Mouse (Mus musculus) kidney, adult 2 months (tissue): Measurements from ENCODE around the gene Atp8b5.

Source experiments
- CTCF ChIP-seq: fragments of 200-500 bp; conservative IDR thresholded peaks from 2 replicates; pipeline ENCODE4 v1.5.1; 2011; ENCODE audit warnings: low read depth, mild to moderate bottlenecking, control low read depth, low read length, moderate library complexity, mixed read lengths; ENCODE audit not compliant: insufficient read depth, insufficient read length
- POLR2A ChIP-seq: fragments of 200-500 bp; IDR thresholded peaks from one replicate; pipeline ENCODE4 v1.6.1; 2011; ENCODE audit warnings: low read depth, low read length, control low read depth

DNA sequence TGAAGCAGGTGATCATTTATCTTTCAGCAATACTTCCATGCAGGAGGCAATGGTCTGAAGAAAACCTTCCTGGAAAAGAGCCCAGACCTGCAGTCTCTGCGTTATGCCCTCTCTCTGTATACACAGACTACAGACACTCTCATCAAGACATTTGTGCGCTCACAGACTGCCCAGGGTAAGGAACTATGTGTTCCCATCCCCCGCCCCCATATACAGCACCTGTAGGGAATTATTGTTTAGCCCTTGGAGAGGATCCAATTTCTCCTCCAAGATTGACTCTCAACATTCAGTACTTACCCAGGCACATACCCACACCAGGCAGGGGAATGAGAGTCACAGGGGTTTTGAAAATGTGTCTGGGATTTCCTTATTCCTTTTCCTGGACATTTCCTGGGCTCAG is 7.5 kb upstream of the Atp8b5 start:
- no peak for TF ChIP-seq CTCF
- TF ChIP-seq POLR2A = no peak
